Mouse (Mus musculus): ENCODE data around the gene St3gal6. TPM values are rescaled to one million over a fixed set of nuclear protein-coding genes. Genes with fewer than 3 reads are reported as not detected.

The St3gal6 gene
- polyA plus RNA-seq, 1 experiment = 254 TPM

- TF ChIP-seq GATA1 (IDR thresholded peaks at IDR 0.05; ENCODE audit: low read length) = no peak
Measured at GRCm38 (mm10) chr16:58465412-58465811, 58.6 kb downstream of the St3gal6 start.

GRCm38 (mm10) chr16:58464051-58464450, 60.0 kb downstream of the St3gal6 start:
- TF ChIP-seq GATA1 (IDR thresholded peaks at IDR 0.05; ENCODE audit: low read length) = no peak

DNA sequence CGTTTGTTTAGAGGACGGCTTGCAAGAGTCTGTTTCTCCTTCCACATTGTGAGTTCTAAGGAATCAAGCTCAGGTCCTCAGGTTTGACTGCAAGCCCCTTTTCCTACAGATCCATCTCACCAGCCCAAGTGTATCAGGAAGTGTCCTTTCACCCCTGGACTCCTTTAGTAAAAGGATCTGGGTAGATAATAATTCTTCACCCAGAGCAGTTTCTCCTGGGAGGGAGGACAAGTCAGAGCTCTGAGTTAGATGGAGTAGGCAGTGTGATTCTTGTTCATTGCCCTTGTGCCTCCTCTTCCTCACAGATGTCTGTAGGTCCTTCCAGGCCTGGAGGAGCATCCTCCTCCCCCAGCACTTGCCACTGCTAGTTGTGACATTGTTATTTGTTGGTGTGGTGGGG, 61.5 kb downstream of the St3gal6 start:
- TF ChIP-seq GATA1 (IDR thresholded peaks at IDR 0.05; ENCODE audit: low read length) = no peak

GRCm38 (mm10) chr16:58461856-58462518, 62.1 kb downstream of the St3gal6 start:
- no peak for TF ChIP-seq GATA1 (IDR thresholded peaks at IDR 0.05; ENCODE audit: low read length)

- no peak for TF ChIP-seq GATA1 (IDR thresholded peaks at IDR 0.05; ENCODE audit: low read length)
Measured at GRCm38 (mm10) chr16:58460386-58460785, 63.7 kb downstream of the St3gal6 start.

DNA sequence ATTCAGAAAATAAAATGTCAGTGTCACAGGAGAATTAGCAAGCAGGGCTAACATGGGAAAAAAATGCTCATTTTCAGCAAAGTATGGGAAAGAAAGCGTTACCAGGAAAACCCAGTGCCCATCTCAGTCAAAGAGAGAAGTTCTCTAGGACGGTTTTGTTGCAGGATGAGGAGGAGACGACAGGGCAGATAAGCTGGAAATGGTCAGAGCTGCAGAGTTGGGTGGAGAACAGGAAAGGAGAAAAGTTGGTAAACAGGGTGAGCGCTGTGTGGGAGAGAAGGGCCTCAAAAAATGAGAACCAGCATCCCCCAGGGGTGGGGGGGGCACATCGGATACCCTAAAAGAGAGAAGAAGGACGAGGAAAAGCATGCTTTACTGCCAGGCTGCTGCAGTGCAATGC, 67.1 kb downstream of the St3gal6 start:
- no peak for TF ChIP-seq GATA1 (IDR thresholded peaks at IDR 0.05; ENCODE audit: low read length)

- TF ChIP-seq GATA1 (IDR thresholded peaks at IDR 0.05; ENCODE audit: low read length) = no peak
Measured at GRCm38 (mm10) chr16:58456445-58456844, 67.6 kb downstream of the St3gal6 start.

GRCm38 (mm10) chr16:58455118-58455517, 68.9 kb downstream of the St3gal6 start:
- no peak for TF ChIP-seq GATA1 (IDR thresholded peaks at IDR 0.05; ENCODE audit: low read length)

DNA sequence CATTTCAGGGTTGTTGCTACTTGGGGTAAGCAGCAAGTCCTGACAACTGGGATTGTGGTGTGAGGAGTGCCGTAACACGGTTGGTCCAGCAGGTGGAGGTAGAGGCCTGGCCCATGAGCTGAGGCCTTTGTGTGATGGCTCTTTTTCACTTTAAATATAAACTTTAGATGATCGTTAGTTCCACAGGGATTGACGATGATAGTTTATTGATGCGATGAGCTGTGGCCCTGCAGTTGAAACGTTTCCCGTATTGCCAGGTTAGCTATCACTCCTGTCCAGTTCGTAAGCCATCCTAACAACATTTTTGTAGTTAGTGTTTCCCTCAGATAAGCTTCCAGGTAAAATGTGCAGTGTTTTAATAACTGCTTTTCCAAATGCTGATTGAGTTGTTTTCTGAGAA, 69.4 kb downstream of the St3gal6 start:
- TF ChIP-seq GATA1 (IDR thresholded peaks at IDR 0.05; ENCODE audit: low read length) = peak; percentile 65

GRCm38 (mm10) chr16:58453820-58454219, 70.2 kb downstream of the St3gal6 start:
- TF ChIP-seq GATA1 (IDR thresholded peaks at IDR 0.05; ENCODE audit: low read length) = no peak

DNA sequence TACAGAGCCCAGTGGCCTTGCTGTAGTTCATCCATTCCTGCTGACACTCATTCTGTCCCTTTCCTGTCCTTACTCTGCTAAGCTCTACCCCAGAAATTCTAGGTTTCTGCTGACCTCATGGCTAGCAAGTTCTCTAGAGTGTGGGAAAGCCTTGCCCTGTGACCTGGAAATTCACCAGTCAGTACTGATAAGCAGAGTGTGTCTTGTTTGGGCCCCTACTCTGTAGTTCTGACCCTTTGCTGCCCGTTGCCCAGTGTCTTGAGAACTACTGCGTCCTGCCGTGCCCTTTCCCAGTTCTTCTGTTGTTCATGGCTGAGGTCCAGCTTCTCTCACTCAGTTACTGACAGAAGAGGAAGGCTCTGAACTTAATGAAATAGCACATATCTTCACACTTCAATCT, 70.9 kb downstream of the St3gal6 start:
- TF ChIP-seq GATA1 (IDR thresholded peaks at IDR 0.05; ENCODE audit: low read length) = no peak

- no peak for TF ChIP-seq GATA1 (IDR thresholded peaks at IDR 0.05; ENCODE audit: low read length)
Measured at GRCm38 (mm10) chr16:58451647-58452046, 72.4 kb downstream of the St3gal6 start.

- TF ChIP-seq GATA1 (IDR thresholded peaks at IDR 0.05; ENCODE audit: low read length) = no peak
Measured at GRCm38 (mm10) chr16:58450648-58451047, 73.4 kb downstream of the St3gal6 start.

DNA sequence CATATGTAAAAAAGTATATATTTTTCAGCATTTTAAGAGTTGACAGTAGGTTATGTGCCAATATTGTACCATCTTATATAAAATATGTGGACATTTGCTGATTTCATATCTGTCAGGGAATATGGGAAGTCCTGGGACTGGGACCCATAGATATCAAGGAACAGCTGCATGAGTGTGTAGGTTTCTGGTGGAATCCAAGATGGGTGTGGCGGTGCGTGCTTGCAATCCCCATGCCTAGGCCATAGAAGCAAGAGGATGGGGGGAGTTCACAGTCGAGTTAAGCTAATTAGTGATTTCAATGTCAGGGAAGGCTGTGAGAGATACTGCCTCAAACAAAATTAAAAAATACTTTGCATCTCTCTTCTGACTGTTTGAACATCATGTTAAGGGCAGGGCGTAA, 75.0 kb downstream of the St3gal6 start:
- no peak for TF ChIP-seq GATA1 (IDR thresholded peaks at IDR 0.05; ENCODE audit: low read length)

GRCm38 (mm10) chr16:58446281-58447259, 77.5 kb downstream of the St3gal6 start:
- TF ChIP-seq GATA1 (IDR thresholded peaks at IDR 0.05; ENCODE audit: low read length) = no peak

- TF ChIP-seq GATA1 (IDR thresholded peaks at IDR 0.05; ENCODE audit: low read length) = no peak
Measured at GRCm38 (mm10) chr16:58444735-58445134, 79.3 kb downstream of the St3gal6 start.

GRCm38 (mm10) chr16:58432384-58432783, 91.7 kb downstream of the St3gal6 start:
- no peak for TF ChIP-seq GATA1 (IDR thresholded peaks at IDR 0.05; ENCODE audit: low read length)
